Mouse (Mus musculus) 3T3-L1 (cell line): Measurements from ENCODE around the gene Tctn3.
A peak's percentile ranks its signal among the peaks of the same experiment; 100 is the strongest.
"Not testable (repeated sequence)": the region's sequence is repeated elsewhere in the genome, so short reads cannot be mapped to it uniquely, and the experiment has no call there.

Experiments
- DNase-seq: peaks from one replicate; pipeline ENCODE4 v3.0.0-alpha.2; 2015; ENCODE audit warnings: low read depth, low spot score

The Tctn3 gene

GRCm38 (mm10) chr19:40625935-40626334 lies 13.9 kb upstream of the Tctn3 start:
- DNase-seq: peak; percentile 37

- not testable (repeated sequence) for DNase-seq
These were observed 9.6 kb upstream of the Tctn3 start for GRCm38 (mm10) chr19:40621616-40622015.

DNA sequence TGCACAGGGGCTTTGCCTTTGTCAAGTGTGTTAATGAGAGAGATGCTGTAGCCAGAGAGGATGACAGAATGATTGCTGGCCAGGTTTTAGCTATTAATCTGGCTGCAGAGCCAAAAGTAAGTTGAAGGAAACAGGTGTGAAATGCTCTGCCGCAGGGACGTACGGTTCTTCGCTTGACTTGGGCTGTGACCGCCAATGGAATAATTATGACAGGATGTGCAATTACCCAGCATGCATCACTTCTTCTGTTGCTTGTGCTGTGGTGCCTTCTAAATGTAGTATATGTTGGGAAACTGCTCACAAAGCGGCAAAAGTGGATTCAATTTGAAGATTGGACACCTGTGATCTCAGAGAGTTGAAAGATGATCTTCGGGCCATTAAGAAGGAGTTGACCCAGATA lies 4.0 kb upstream of the Tctn3 start:
- DNase-seq: no peak

- DNase-seq: peak; percentile 52
These were observed 2.8 kb upstream of the Tctn3 start for GRCm38 (mm10) chr19:40614811-40615210.

- DNase-seq: no peak
These were observed 4.4 kb downstream of the Tctn3 start for GRCm38 (mm10) chr19:40607676-40608075.

- DNase-seq: no peak
These were observed 6.8 kb downstream of the Tctn3 start for GRCm38 (mm10) chr19:40605189-40605588.

GRCm38 (mm10) chr19:40601870-40602269 lies 10.2 kb downstream of the Tctn3 start:
- DNase-seq: no peak

- DNase-seq: not testable (repeated sequence)
These were observed 11.2 kb downstream of the Tctn3 start for GRCm38 (mm10) chr19:40600846-40601245.

GRCm38 (mm10) chr19:40595831-40596230 lies 16.2 kb downstream of the Tctn3 start:
- DNase-seq: peak; percentile 84

GRCm38 (mm10) chr19:40595231-40595630 lies 16.8 kb downstream of the Tctn3 start:
- peak; percentile 31 for DNase-seq

DNA sequence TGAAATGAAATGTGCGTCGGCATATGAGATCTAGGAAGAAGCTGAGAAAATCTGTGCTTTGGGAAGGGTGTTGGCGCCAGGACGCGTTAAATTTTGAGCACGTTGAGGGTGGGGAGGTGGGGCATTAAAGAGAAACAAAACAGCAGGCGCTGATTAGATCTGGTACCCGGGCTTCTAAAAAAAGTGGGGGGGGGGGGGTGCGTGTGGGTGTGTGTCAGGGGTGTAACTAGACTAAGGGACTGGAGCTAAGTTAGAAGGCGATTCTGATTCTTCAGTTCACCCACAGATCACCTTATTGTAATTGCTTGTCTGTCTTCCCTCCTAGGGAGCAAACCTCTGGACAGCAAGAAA lies 22.5 kb downstream of the Tctn3 start:
- DNase-seq: no peak

DNA sequence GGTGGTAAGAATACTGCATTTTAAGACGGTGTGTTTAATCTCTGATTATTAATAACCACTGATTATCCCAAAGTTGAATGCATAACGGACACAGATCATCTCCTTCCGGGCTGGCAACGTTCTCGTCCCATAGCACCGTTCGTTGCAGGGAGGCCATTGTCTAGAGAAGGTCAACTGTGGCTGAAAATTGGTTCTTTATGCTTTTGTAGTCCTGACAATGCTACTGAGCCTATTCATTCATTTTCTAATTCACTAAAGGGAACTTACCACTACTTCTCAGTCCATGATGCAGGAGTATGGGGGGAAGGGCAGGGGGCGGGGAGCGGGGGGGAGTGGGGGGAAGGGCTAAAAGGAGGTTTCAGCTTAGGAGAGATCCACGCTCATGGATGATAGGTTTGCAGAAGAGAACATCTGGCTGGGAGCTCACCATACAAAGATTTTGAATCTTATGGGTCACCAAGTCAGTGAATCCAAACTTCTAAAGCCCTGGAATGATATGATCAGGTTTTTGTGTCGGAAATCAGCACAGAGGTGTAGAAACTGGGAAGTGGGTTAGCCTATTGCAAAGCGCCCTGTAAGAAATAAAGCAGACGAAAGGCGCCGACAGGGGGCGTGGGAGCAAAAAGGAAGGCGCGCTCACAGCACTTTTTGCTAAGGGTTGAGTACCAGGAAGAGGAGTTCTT lies 23.0 kb downstream of the Tctn3 start:
- peak; percentile 99 for DNase-seq

GRCm38 (mm10) chr19:40588293-40588654 lies 23.8 kb downstream of the Tctn3 start, which contains the start of gene Aldh18a1:
Gene Aldh18a1 (minus strand): TSS chr19:40588463.
- DNase-seq: peak; percentile 96

- DNase-seq: no peak
These were observed 24.3 kb downstream of the Tctn3 start for GRCm38 (mm10) chr19:40587491-40588292.

- DNase-seq: no peak
These were observed 25.1 kb downstream of the Tctn3 start for GRCm38 (mm10) chr19:40586908-40587307.

GRCm38 (mm10) chr19:40581662-40582061 lies 30.4 kb downstream of the Tctn3 start:
- DNase-seq: no peak

- no peak for DNase-seq
These were observed 31.1 kb downstream of the Tctn3 start for GRCm38 (mm10) chr19:40580902-40581301.

DNA sequence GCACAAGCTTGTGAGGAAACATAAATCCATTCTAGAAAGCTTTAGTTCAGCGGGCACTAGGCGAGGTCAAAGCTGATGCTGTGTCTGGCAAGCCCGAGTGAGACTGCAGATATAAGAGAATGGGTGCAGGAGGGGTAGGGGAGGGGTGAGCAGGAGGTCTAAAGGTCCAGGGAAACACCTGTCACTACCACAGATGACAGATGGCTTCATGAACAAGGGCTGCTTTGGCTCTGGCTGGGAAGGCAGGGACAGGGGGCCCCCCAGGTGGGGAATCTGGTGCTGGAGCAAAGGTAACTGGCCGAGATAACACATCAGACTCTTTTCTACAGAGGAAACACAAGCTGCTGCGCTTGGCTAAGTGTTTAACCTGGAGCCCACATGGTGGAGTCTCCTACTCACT lies 36.6 kb downstream of the Tctn3 start:
- no peak for DNase-seq

DNA sequence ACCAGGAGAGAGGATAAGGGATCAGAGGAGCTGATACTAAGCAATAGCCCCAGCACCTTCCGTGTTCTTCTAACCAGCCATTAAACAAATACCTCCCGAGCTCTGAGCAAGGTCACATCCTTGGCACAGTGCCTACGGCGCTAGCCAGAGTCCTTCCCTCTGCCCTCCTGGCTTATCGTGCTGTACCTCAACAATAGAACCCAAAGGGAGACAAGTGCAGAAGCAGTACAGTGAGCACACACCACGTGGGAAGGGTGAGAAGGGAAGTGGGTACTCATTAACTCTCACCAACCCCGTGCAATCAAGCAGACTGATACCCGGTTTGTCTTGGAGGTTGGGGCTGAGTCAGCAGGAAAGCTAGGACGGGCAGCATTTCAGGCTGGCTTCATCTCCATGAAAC lies 41.3 kb downstream of the Tctn3 start:
- DNase-seq: no peak

GRCm38 (mm10) chr19:40567616-40568015 lies 44.4 kb downstream of the Tctn3 start:
- no peak for DNase-seq

DNA sequence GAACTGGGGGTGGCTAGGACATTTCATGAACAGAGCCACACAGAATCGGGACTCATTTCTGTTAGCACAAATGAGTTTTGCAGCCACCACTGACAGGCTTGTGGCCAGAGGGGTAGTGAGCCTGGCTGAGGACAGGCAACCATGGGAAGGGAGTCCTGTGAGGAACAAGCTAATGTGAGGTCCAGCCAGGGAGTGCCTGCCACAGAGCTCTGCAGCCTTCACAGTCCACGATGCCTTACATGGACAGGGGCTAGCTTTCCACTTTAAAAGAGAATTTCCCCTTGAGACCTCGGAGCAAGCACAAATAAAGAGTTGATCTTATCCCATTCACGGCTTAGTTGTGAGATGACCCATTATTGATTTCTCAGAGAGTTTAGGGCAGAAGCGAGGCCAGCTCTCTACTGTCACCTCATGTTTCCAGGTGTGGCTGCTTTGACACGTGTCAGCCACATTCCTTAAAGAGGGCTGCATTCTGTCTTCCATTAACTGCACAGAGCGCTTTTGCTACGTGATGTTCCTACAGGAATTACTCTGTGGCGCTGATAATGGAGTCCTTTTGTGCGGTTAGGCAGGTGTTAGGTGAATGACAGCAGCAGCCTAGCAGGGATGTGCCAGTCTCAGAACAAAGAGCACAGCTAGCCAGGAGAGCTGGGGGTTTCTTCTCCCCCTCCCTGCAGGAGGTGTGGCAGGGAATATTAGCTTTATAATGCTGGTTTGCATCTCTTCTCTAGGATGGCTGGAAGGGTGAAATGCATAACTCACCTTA lies 48.0 kb downstream of the Tctn3 start:
- no peak for DNase-seq

DNA sequence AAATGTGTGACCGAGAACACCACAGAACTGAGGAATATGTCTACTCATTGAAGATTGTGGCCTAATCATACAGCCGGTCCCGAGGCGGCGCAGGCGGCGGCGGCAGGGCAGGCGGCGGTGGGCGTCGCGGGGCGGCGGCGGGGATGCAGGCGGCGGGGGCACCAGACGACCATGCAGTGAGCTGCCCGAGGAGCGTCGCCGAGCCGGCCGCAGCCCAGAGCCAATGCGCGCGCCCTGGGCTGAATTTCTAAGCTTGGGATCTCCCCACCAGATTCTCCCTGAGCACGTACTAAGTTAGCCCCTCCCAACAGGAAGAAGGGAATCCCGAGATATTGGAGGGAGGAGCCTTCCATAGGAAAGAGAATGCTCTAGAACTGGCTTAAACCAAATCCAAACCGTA lies 50.5 kb downstream of the Tctn3 start:
- not testable (repeated sequence) for DNase-seq
